Mouse (Mus musculus) brown adipose tissue, adult 24 weeks (tissue): ENCODE measurements around the gene Hapln3. TPM values are rescaled to one million over a fixed set of nuclear protein-coding genes. Genes with fewer than 3 reads are reported as not detected.
A peak's percentile ranks its signal among the peaks of the same experiment; 100 is the strongest.

Experiments used
- H3K27ac ChIP-seq: fragments of 200-500 bp; replicated peaks from 2 replicates; pipeline ENCODE4 v1.5.1; 2012; ENCODE audit warnings: low read depth, mild to moderate bottlenecking, low read length
- H3K4me1 ChIP-seq: fragments of 200-500 bp; 2 replicates; pipeline ENCODE4 v1.6.1; 2012; ENCODE audit warnings: low read length, mixed read lengths; ENCODE audit not compliant: control insufficient read depth, insufficient read depth, insufficient read length
- H3K4me3 ChIP-seq: fragments of 200-500 bp; 2 replicates; pipeline ENCODE4 v1.5.1; 2012; ENCODE audit warnings: low read depth, mild to moderate bottlenecking, low read length, moderate library complexity; ENCODE audit not compliant: insufficient read depth
- polyA plus RNA-seq: library from polyadenylated mRNA; stranded (reverse); fragments of >200 nt; gene quantifications from 2 replicates; pipeline ENCODE4 v1.2.4, GENCODE M21; 2012; ENCODE audit not compliant: missing spikeins, insufficient read depth, insufficient read length

The Hapln3 gene
- polyA plus RNA-seq, result 0.55 TPM in 1 of 2 replicates, not detected in the other

DNA sequence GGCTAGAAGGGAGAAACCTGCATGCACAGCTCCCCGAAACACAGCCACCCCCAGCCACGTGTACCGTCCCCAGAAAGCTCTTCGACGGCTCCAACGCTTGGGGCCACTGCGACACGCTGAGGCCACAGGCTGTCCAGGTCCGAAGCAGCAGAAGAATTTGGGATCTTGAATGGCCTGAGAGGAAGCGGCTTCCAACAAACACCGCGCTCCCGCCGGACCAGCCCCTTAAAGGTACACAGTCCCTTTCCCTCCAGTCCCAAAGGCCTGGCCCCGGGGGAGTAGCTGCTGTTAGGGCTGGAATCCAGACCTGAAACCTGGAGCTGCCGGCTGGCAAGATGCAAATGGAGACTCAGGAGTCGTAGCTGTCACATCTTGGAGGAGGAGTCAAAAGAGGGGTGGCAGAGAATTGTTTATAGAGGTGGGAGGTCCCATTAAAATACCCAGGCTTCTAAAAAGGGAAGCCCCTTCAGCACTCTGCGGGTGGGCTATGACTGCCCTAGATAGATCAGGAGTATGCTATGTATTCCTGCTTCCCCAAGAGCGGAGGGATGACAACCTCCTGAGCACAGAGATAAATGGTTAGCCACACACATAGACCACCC is at the start of gene Hapln3:
Hapln3 (minus strand) TSS at position 176 of the 602 bp plus-strand sequence.
- Histone ChIP-seq H3K4me1 (peaks cover 4% of the 10 kb centered on the region), H3K27ac (no peak within 1 kb of the TSS), H3K4me3 (peak within 1 kb of the TSS; percentile 7; the same call in 1 of the 2 replicates)

DNA sequence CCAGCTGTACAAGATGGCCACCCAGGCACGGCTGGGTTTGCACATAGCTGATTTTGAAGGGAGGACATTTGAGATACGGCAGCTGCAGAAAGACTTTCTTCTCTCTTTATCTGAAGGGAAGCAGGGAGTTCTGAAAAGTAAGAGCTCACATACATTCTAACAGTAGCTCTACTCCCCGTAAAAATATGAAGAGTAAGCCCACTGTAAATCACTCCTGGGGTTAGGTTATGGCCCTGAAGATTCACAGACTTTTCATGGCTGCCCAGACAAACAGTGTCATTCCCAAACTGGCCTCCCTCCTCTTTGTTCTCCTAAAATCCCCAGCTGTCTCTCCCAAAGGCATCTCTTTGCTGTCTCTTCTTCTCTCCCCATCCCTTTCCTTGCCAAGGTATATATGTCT is 43.0 kb upstream of the Hapln3 start:
- Histone ChIP-seq H3K4me1 (no peaks in the 10 kb centered on the region; the same call in 1 of the 2 replicates), H3K27ac (no peak overlapping the region), H3K4me3 (no peak overlapping the region)

DNA sequence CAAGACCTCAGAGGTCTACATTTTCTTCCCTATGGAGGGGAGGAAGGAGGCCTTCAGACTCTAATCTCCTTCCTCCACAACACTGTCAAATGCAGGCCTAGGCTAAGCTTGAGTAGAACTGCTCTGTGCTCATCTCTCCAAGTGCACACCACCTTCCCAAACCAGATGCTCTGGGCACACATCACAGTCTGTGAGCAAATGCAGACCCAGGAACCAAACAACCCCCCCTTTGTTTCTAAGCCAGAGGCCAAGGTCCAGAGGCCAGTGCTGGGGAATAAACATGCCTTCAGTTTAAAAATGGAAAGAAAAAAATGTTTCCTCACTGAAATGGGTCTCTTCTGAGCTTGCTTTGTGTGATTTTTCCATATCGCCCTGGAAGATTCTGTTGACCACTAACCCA is 41.0 kb upstream of the Hapln3 start:
- no peak overlapping the region for H3K4me3 ChIP-seq
- no peaks in the 10 kb centered on the region; the same call in 1 of the 2 replicates for H3K4me1 ChIP-seq
- no peak overlapping the region for H3K27ac ChIP-seq

DNA sequence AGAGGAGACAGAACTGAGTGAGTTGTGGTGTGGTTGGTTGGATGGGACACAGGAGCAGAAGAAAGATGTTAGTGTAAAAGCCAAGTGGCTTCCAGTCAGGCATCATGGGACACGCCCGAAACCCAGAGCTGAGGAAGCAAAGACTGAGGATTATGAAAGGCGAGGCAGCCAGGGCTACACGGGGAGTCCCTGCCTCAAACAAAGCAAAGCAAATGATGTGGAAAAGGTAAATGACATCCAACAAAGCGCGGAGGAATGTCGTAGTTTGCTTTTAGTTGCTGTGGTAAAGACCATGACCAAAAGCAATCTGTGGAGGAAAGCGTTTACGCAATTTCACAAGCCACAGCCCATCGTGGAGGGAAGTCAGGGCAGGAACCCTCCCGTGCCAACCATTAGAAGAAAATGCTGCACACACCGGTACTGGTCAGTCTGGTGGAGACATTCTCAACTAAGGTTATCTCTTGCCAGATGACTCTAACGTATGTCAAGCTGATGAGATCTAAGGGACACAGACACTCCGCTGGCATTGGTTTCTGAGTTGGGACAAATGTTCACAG is 36.3 kb upstream of the Hapln3 start:
- Histone ChIP-seq H3K4me3 (no peak overlapping the region), H3K27ac (no peak overlapping the region), H3K4me1 (no peaks in the 10 kb centered on the region)

DNA sequence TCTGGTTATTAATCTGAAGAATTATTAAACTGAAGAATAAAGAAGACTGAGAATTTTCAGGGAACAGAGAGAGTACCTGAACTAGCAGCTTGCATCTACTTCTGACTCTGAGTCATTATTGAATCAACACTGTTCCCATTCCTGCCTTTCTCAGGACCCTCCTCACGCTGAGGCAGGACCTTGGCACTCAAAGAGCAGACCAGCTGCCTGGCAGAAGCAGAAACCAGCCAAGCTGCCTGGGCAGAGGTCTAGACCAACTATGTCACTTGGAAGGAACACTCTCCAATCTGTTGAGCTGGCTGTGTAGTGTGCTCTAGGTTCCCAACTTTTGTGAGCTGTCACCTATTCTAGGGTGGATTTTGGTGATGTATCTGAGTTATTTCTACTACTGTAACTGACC is 28.6 kb upstream of the Hapln3 start:
- no peak overlapping the region for H3K4me3 ChIP-seq

DNA sequence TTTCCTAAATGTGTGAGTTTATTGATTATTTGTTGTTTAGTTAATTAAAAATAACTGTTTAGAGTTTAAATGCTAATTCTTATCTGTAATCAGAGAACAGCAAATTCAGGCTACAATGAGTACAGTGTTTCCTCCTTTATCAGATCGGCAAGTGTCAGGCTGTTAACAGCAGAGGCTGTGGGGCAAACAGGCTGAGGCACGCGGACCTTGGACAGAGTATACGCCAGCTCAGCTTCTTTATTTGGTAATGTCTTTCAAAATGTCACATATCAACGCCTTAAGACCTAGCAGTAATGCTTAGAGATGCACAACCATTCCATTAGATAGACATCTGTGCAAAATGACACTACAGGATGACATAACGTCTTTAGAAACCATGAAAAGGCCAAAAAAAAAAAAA is 18.7 kb upstream of the Hapln3 start:
- no peak overlapping the region for H3K4me3 ChIP-seq
- no peak overlapping the region for H3K27ac ChIP-seq

More for the DNA sequence above, 28.6 kb upstream of the Hapln3 start:
- no peak overlapping the region for H3K27ac ChIP-seq
- no peaks in the 10 kb centered on the region for H3K4me1 ChIP-seq

DNA sequence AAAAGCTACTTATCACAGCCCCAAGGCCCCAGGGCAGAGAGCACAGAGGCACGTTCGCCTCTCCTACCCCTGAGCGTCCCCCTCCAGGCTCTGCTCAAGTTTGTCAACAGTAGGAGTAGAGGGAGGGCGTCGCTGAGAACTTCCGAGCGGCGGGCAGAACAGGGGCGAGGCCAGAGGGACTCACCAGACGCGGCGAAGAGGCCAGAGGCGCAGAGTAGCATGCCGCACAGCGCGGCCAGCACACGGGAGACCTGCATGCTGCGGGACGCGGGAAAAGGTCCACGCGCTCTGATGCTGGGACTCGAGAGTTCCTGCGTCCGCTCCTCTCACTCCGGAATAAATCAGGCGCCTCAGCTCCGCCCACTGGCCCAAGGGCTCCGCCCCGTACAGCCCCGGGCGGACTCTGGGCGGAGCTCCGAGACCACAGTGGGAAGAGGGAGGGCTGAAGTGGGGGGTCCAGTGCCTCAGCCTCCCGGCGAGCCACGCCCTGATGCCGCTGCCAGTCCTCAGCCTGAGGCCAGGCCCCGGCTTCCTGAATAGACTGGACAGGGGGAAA is 18.0 kb upstream of the Hapln3 start, which contains the start of gene Mfge8:
Mfge8 (minus strand) TSS at position 350 of the 556 bp plus-strand sequence.
- H3K27ac ChIP-seq, result peak within 1 kb of the TSS; percentile 60
- peak within 1 kb of the TSS; percentile 91 for H3K4me3 ChIP-seq
- 0 out of 2 replicates have a peak, but pooled peaks cover 2% of the 10 kb centered on the region for H3K4me1 ChIP-seq

More for the DNA sequence above, 18.7 kb upstream of the Hapln3 start:
- H3K4me1 ChIP-seq, result 0 out of 2 replicates have a peak, but pooled peaks cover 2% of the 10 kb centered on the region

DNA sequence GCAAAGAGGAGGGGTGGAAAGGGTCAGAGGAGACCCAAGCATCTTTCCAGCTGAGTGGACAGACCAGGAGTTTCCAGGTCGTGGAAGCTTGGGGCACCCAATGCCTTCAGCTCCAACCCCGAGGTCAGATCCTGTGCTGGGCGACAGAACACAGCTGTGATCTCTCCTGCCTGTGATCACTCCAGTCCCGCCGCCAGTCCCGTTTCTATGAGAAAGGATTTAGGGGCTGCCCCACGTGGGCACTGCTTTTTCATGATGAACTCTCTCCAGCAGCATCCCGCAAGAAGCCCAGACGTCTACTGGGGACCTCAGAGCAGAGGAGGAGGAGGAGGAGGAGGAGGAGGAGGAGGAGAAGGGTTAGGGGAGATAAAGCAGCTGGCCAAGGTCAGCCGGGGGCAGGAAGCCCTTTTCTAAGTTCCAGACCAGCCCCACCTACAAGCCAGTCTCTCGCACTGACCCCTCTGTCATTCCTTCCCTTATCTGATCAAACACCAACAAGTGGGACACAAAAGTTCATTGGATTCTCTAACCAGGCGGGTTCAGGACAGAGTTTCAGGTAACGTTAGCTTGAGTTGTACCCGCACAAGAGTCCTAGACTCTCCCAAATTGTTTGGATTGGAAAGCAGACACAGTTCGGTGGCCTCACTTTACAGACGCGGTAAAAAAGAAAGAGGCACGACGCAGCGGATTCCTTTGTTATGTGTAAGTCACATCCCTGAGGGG is 17.3 kb upstream of the Hapln3 start:
- peak overlapping the region; percentile 91 for H3K4me3 ChIP-seq
- 0 out of 2 replicates have a peak, but pooled peaks cover 2% of the 10 kb centered on the region for H3K4me1 ChIP-seq
- H3K27ac ChIP-seq, result no peak overlapping the region

DNA sequence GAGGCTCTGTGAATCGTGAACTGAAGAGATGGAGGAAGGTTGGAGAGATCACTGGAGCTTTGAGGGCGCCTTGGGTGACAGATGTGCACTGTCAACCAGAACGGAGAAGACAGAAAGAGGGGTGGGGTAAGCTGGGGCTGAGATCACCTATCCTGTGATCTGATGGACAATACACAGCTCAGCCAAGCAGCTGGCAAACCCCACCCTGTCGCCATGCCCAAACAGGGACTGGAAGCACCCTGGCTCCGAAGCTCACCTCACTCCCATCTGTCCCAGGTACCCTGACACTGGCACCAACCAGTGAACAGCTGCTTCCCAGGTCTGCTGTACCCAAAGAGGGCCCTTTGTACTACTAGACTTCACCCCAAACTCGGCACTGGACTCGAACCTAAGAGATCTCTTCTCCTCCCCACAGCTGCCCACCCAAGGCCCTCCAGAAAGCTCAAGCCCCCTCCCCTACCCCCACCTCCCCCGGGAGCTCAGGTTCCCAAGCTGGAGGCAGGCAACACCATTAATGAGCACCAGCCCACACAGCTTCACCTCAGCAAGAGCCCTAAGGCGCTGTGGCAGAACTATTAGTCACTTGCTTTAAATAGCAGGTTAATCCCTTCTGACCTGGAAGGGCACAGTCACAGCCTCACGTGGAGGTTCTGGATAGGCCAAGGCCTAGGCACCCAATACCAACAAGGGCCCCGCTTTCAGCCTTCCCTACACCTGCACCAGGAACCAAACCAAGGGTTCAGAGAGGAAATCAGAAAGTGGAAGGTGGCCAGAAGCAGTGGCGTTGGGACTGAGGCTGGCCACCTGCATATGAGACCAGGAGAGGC is 16.4 kb upstream of the Hapln3 start:
- Histone ChIP-seq H3K27ac (no peak overlapping the region), H3K4me1 (0 out of 2 replicates have a peak, but pooled peaks cover 2% of the 10 kb centered on the region), H3K4me3 (peak overlapping the region; percentile 21)

DNA sequence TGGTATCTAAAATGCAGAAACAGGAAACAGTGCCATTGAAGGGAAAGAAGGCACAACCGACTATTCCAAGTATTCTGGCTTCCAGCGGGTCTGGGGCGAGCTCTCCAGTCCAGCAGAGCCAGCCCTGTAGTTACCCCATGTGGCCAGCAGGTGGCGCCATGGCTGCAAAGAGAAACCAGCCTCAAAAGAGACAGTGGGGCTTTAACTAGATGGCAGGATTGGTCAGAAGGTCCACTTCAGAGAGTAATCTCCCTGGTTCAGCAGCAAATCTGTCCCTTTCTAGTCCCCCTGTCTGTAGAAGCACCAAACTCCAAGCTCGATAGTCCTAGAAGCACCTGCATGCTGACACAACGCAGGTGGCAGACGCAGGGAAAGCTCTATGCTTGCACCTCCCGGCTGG is 10.1 kb upstream of the Hapln3 start:
- Histone ChIP-seq H3K4me3 (no peak overlapping the region), H3K4me1 (no peaks in the 10 kb centered on the region), H3K27ac (no peak overlapping the region)

DNA sequence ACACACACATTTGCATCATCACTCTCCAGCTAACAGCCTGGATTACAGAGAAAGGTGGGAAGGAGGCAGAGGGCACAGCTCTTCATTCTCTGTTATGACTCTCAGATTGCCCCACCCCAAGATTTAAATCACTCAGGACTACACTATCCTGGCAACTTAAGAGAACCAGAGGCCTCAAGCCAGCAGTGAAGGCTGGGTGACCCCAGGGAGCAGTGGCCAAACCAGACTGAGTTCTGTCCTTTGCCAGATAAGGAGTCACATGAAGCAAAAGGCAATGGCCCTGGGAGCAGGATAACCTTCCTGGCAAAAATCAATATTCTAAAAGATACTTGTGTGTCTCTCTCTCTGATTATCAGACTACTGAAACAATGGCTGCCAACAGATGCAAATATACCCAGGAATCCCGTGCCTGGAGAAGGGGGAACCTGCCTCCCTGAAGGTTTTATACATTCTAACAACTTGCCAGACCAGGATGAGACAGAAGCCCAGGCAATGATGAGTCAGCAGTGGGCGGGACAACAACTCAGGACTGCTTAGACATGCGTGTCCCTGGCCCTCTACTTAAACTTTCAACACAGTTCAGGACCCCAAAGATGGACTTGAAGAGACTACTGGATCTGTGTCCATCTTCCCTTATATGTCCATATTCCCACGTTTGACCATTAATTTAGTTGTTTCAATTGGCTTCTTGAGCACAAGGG is 9.2 kb upstream of the Hapln3 start:
- H3K27ac ChIP-seq, result 0 out of 2 replicates have a peak overlapping the region, but pooled peaks have one; percentile 48
- H3K4me1 ChIP-seq, result no peaks in the 10 kb centered on the region
- no peak overlapping the region for H3K4me3 ChIP-seq

DNA sequence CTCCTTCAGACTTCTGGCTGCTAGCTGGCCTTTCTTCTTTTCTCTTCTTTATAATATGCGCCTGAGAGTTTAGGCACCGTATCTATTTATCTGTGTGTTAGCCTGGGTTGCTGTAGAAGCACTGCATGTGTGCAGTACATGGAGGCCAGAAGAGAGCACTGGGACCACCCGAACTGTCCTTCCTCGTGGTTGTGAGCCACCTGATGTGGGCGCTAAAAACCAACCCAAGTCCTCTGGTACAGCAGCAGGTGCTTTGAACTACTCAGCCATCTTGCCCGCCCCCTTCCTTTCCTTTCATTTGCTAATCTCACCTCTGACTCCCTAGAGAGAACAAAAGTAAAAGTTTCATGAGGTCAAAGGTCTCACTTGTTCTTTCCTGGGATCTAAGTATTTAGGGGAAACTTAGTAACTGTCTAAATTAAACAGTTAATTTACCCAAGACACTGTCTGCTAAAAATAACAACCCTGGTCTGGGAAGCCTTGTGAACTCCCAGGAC is 8.6 kb upstream of the Hapln3 start:
- H3K27ac ChIP-seq, result 0 out of 2 replicates have a peak overlapping the region, but pooled peaks have one; percentile 48
- H3K4me3 ChIP-seq, result no peak overlapping the region
- H3K4me1 ChIP-seq, result no peaks in the 10 kb centered on the region

DNA sequence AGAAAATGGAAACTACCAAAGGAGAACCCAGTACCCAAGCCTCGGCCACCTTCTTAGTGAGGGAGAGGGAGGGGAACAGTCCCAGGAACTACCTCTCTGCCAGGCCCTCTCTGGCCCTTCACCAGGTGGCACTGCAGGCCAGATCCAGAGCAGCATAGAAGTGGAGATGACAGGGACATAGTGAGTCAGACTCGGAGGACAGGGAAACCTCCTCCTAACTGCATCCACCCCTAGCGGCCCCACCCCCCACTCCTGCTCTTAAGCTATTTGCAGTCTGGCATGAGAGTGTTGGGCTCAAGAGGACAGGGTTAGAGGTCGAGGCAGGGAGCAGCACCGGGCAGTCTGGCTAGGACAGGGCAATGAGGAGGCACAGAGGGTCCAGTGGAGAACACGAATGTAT is 2.6 kb upstream of the Hapln3 start:
- H3K4me1 ChIP-seq, result peaks cover 4% of the 10 kb centered on the region
- no peak overlapping the region for H3K27ac ChIP-seq
- no peak overlapping the region for H3K4me3 ChIP-seq

DNA sequence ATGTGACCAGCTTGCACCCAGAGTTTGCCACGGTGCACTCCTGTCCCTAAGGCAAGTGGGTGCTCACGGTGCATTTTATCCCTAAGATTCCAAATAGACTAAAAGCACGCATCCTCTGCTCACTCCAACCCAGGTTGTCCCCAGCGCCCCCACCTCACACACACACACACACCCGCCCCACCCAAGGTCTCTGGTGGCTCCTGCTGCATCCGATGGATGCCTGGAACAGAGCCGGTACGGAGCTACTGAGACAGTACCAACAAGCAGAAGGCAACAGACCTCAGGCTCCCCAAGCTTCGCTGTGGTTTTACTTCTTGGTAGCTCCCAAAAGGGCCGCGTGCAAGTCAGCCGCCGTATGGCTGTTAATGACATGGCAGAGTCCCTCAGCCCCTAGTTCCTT is 433 bp downstream of the Hapln3 start:
- Histone ChIP-seq H3K4me3 (no peak overlapping the region), H3K27ac (no peak overlapping the region), H3K4me1 (peaks cover 4% of the 10 kb centered on the region)
